Mouse (Mus musculus) intestine, embryonic 16.5 days (tissue): ENCODE measurements at regions not wholly inside any gene's neighbourhood (a gene's known extent, or its start where the extent isn't known, plus 50 kb on each side); places are given as distances from the start of the nearest gene placed in this dataset.

Experiments
- ATAC-seq: fragments of 200-750 bp; cut with Nextera tagmentation; 2 replicates; pipeline ENCODE4 v1.8.0; 2017; ENCODE audit warnings: moderate TSS enrichment, moderate library complexity
- H3K27ac ChIP-seq: fragments of 300-500 bp; sonication (generic); 2 replicates; pipeline ENCODE4 v1.5.1; 2014; ENCODE audit warnings: mild to moderate bottlenecking, low read length
- H3K27me3 ChIP-seq: fragments of 300-500 bp; sonication (generic); replicated peaks from 2 replicates; pipeline ENCODE4 v1.6.1; 2014; ENCODE audit warnings: low read length, control low read depth, mixed read lengths; ENCODE audit not compliant: control insufficient read depth, insufficient read depth
- H3K36me3 ChIP-seq: fragments of 300-500 bp; sonication (generic); 2 replicates; pipeline ENCODE4 v1.6.1; 2014; ENCODE audit warnings: low read length, control low read depth; ENCODE audit not compliant: control insufficient read depth, insufficient read depth
- H3K4me1 ChIP-seq: fragments of 300-500 bp; sonication (generic); 2 replicates; pipeline ENCODE4 v1.6.1; 2014; ENCODE audit warnings: low read length, control low read depth, mixed read lengths; ENCODE audit not compliant: control insufficient read depth, insufficient read depth
- H3K4me2 ChIP-seq: fragments of 300-500 bp; sonication (generic); 2 replicates; pipeline ENCODE4 v1.6.1; 2014; ENCODE audit warnings: low read depth, low read length, control low read depth
- H3K4me3 ChIP-seq: fragments of 300-500 bp; sonication (generic); 2 replicates; pipeline ENCODE4 v1.5.1; 2014; ENCODE audit warnings: mild to moderate bottlenecking, low read length
- H3K9ac ChIP-seq: fragments of 300-500 bp; sonication (generic); 2 replicates; pipeline ENCODE4 v1.6.1; 2014; ENCODE audit warnings: low read depth, low read length
- H3K9me3 ChIP-seq: fragments of 300-500 bp; sonication (generic); 2 replicates; pipeline ENCODE4 v1.6.1; 2016; ENCODE audit warnings: low read length, control low read depth; ENCODE audit not compliant: control insufficient read depth
- WGBS: fragments of 180-500 bp; shearing (Covaris S2); extraction: QIAGEN DNeasy Blood & Tissue Kit; methylation state at CpG from one replicate; pipeline ENCODE4 v1.1.7; 2014; 5-methylcytosine and 5-hydroxymethylcytosine counted together

- Histone ChIP-seq H3K27ac (no peak overlapping the region), H3K27me3 (no peaks in the 10 kb centered on the region), H3K36me3 (no peaks in the 10 kb centered on the region), H3K4me2 (no peak overlapping the region), H3K4me3 (no peak overlapping the region), H3K9me3 (no peaks in the 10 kb centered on the region), H3K4me1 (no peaks in the 10 kb centered on the region), H3K9ac (no peak overlapping the region)
- ATAC-seq: no peak
- 47% methylated on average over 10 of the region's 10 CpGs for WGBS
Observed at GRCm38 (mm10) chr16:52508633-52509379, 54.9 kb upstream of the Alcam start.
